Mouse (Mus musculus): ENCODE results near the gene Smim6.

DNA sequence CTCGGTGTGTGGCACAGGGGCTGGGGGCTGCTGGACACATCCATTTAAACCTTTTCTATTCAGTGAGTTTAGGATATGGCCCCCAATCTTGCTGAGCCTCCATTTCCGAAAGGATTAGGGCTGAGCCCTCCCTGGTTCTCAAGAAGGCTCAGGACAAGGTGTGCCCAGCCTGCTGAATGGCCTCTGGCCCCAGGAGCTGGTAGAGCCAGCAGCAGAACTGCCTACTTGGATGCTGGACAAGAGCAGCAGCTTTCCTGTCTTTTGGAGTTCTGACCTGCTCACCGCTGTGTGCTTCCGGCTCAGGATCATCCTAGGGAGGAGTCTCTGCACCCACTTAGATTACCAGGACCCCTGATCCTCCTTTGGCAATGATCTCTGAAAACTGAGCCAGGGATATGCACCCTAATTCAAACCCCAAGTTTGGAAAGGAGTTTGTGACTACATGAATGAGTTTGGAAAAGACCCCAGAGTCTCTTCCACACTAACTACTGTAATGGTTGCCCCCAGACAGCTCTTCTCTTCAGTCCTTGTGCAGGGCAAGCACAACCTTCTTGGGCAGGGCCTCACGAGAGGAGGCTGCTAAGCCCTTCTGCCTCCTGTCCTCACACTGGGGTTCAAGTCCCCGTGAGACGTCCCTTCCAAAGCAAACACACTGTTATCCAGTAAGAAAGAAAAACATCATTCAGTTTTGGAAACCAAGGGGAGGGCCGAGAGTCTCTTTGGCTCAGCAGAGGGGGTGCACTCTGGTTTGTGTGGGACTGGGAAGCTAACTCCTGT, 11.1 kb upstream of the Smim6 start:
- TF ChIP-seq POLR2A (IDR thresholded peaks at IDR 0.05; ENCODE audit: low read depth, low read length) (no peak), CTCF (IDR thresholded peaks at IDR 0.05; ENCODE audit: extremely low read depth, insufficient read depth, insufficient read length, insufficient replicate concordance) (no peak)

Data from spleen, adult 2 months (tissue).